Mouse (Mus musculus): Measurements from ENCODE around the gene Syndig1. TPM values are rescaled to one million over a fixed set of nuclear protein-coding genes. Genes with fewer than 3 reads are reported as not detected.

Syndig1 gene
- total RNA-seq (2015; ENCODE audit: low replicate concordance) = not detected in 2 replicates
- not detected in 2 replicates for total RNA-seq (2017; ENCODE audit: low replicate concordance)

GRCm38 (mm10) chr2:149828911-149829310 lies at the start of gene Syndig1:
Syndig1 (plus strand) TSS chr2:149829211.
- ATAC-seq (replicated peaks; ENCODE audit: low FRiP score, poor library complexity, severe bottlenecking) = no peak

- no peak for ATAC-seq (replicated peaks; ENCODE audit: low FRiP score, poor library complexity, severe bottlenecking)
These were observed 30.4 kb upstream of the Syndig1 start for GRCm38 (mm10) chr2:149798613-149799012.

- ATAC-seq (replicated peaks; ENCODE audit: low FRiP score, poor library complexity, severe bottlenecking) = no peak
These were observed 24.3 kb upstream of the Syndig1 start for GRCm38 (mm10) chr2:149804599-149805140.

- no peak for ATAC-seq (replicated peaks; ENCODE audit: low FRiP score, poor library complexity, severe bottlenecking)
These were observed 23.8 kb upstream of the Syndig1 start for GRCm38 (mm10) chr2:149805256-149805655.

- ATAC-seq (replicated peaks; ENCODE audit: low FRiP score, poor library complexity, severe bottlenecking) = no peak
These were observed 16.1 kb upstream of the Syndig1 start for GRCm38 (mm10) chr2:149812899-149813298.

GRCm38 (mm10) chr2:149818395-149818794 lies 10.6 kb upstream of the Syndig1 start:
- no peak for ATAC-seq (replicated peaks; ENCODE audit: low FRiP score, poor library complexity, severe bottlenecking)

GRCm38 (mm10) chr2:149819751-149820150 lies 9.3 kb upstream of the Syndig1 start:
- no peak for ATAC-seq (replicated peaks; ENCODE audit: low FRiP score, poor library complexity, severe bottlenecking)

GRCm38 (mm10) chr2:149820201-149820600 lies 8.8 kb upstream of the Syndig1 start:
- no peak for ATAC-seq (replicated peaks; ENCODE audit: low FRiP score, poor library complexity, severe bottlenecking)

GRCm38 (mm10) chr2:149829955-149830535 lies 1.0 kb downstream of the Syndig1 start:
- ATAC-seq (replicated peaks; ENCODE audit: low FRiP score, poor library complexity, severe bottlenecking) = no peak

- no peak for ATAC-seq (replicated peaks; ENCODE audit: low FRiP score, poor library complexity, severe bottlenecking)
These were observed 1.8 kb downstream of the Syndig1 start, which contains the start of gene C530025M09Rik for GRCm38 (mm10) chr2:149830536-149831458. C530025M09Rik (minus strand) TSS chr2:149831213.

- ATAC-seq (replicated peaks; ENCODE audit: low FRiP score, poor library complexity, severe bottlenecking) = no peak
These were observed 2.6 kb downstream of the Syndig1 start for GRCm38 (mm10) chr2:149831459-149832245.

GRCm38 (mm10) chr2:149832301-149832700 lies 3.3 kb downstream of the Syndig1 start:
- no peak for ATAC-seq (replicated peaks; ENCODE audit: low FRiP score, poor library complexity, severe bottlenecking)

- ATAC-seq (replicated peaks; ENCODE audit: low FRiP score, poor library complexity, severe bottlenecking) = no peak
These were observed 6.1 kb downstream of the Syndig1 start for GRCm38 (mm10) chr2:149835091-149835490.

- no peak for ATAC-seq (replicated peaks; ENCODE audit: low FRiP score, poor library complexity, severe bottlenecking)
These were observed 7.6 kb downstream of the Syndig1 start for GRCm38 (mm10) chr2:149836471-149837135.

- ATAC-seq (replicated peaks; ENCODE audit: low FRiP score, poor library complexity, severe bottlenecking) = no peak
These were observed 10.7 kb downstream of the Syndig1 start for GRCm38 (mm10) chr2:149839666-149840065.

GRCm38 (mm10) chr2:149844575-149844974 lies 15.6 kb downstream of the Syndig1 start:
- no peak for ATAC-seq (replicated peaks; ENCODE audit: low FRiP score, poor library complexity, severe bottlenecking)

GRCm38 (mm10) chr2:149848778-149849177 lies 19.8 kb downstream of the Syndig1 start:
- ATAC-seq (replicated peaks; ENCODE audit: low FRiP score, poor library complexity, severe bottlenecking) = no peak

- ATAC-seq (replicated peaks; ENCODE audit: low FRiP score, poor library complexity, severe bottlenecking) = no peak
These were observed 32.0 kb downstream of the Syndig1 start for GRCm38 (mm10) chr2:149861002-149861401.

- no peak for ATAC-seq (replicated peaks; ENCODE audit: low FRiP score, poor library complexity, severe bottlenecking)
These were observed 37.0 kb downstream of the Syndig1 start for GRCm38 (mm10) chr2:149865914-149866435.

All from erythroid progenitor cell, adult 5-6 weeks (primary cell).